Mouse (Mus musculus) forelimb bud, embryonic 11.5 days (tissue): ENCODE results near the gene 1700109H08Rik.
"Not testable (repeated sequence)": the region's sequence is repeated elsewhere in the genome, so short reads cannot be mapped to it uniquely, and the experiment has no call there.

Source experiments
- DNase-seq: peaks from one replicate; pipeline ENCODE4 v3.0.0-alpha.2; 2012; ENCODE audit warnings: low read depth, low spot score

1700109H08Rik gene

DNA sequence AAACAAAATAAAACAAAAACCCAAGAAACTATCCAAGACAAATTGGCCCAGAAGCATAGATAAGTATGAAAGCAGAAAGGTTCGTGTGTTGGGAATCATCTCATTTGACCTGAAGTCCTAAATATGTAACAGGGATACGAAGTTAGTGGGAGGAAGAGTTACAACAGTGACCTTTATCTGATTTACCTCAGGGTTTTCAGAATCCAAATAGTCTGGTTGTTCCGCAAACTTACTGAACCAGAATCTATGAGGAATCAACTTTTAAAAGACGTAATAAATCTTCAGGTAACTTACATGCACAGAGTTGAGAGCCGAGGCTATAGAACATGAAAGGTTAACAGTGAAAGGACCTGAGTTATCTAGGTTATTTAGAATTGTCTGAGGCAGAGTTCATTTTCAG is 27.4 kb downstream of the 1700109H08Rik start:
- no peak for DNase-seq

- no peak for DNase-seq
Observed at GRCm38 (mm10) chr5:3600298-3600697, 28.9 kb downstream of the 1700109H08Rik start.

DNA sequence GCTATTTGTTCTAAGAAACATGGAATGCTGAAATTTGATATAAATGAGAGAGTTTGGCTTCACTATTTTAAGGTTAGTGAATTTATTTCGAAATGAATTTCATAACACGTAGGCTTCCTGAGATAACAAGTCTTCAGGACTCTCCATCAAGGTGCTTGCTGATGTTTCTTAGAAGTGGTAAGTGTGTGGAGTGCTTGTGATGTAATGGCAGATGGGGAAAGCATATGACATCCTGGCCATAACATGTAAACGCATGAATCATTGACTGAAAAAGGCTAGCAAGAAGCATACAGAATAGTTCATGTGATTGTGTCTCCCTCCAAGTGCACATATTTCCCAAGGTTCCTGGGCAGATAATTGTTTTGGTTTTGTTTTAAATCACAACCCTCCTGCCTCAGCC is 29.4 kb downstream of the 1700109H08Rik start:
- DNase-seq: no peak

DNA sequence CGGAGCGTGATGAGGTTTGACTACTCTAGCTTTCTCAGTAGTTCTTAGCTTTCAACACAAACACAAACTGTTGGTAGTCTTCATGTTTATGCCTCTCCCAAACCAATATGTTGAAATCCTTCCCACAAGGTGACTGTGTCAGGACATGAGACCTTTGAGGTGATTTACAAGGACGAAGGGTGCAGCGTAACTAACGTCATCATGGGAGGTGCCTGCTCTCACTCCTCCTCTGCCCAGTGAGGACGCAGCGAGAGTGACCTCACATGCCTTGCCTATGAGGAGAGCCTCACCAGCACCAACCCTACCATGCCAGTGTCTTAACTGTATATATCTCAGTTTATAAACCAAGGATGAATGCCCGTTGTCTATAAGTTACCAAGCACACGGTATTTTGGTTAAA is 35.7 kb downstream of the 1700109H08Rik start:
- DNase-seq: no peak

- no peak for DNase-seq
Observed at GRCm38 (mm10) chr5:3609241-3609640, 37.9 kb downstream of the 1700109H08Rik start.

DNA sequence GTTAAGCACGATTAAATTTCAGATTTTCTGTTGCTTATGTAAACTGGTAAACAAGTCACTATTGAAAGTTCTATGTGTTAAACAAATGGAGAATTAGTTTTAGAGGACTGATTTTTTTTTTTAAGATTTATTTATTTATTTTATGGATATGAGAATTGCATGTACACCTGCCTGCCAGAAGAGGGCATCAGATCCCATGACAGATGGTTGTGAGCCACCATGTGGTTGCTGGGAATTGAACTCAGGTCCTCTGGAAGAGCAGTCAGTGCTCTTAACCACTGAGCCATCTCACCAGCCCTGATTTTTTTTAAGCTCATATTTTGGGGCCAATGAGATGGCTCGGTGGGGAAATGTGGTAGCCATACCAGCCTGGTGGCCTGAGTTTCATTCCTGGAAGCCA is 40.5 kb downstream of the 1700109H08Rik start:
- DNase-seq: not testable (repeated sequence)

DNA sequence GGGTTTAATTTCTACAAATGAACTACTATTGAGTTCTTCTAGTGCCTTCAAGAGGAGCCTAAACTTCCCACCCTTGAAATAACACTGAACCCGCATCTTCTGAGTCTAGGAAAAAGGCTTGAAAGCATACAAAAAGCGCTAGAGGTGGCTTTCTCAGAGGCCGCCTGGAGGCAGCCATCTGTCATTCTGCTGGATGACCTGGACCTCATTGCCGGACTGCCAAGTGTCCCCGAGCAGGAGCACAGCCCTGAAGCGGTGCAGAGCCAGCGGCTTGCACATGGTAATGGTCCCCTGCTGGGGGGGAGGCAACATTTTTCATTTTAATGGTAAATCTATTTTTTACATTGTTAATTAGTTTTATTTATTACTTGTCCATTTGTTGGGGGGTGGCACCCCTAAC is 49.1 kb downstream of the 1700109H08Rik start:
- DNase-seq: no peak

- no peak for DNase-seq
Observed at GRCm38 (mm10) chr5:3630055-3630454, 58.7 kb downstream of the 1700109H08Rik start.

- no peak for DNase-seq
Observed at GRCm38 (mm10) chr5:3631512-3632271, 60.3 kb downstream of the 1700109H08Rik start.

- DNase-seq: no peak
Observed at GRCm38 (mm10) chr5:3632285-3632684, 60.9 kb downstream of the 1700109H08Rik start.

DNA sequence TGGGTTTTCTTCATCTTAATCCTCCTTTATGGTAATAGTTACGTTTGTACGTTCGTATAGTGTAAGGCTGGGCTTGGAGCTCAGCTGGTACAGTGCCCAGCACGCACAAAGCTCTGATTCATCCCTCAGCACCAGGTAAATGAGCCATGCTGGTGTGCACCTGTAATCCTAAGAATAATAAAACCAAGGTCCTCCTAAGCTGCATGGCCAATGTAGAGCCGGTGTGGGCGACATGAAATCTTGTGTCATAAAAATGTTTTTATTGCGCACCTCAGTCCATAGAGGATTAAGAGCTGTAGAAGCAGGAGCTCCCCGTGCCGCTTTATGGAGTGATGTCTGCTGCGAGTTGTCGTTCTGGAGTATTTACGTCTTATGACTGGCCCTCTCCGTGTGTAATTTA is 61.9 kb downstream of the 1700109H08Rik start:
- DNase-seq: no peak

DNA sequence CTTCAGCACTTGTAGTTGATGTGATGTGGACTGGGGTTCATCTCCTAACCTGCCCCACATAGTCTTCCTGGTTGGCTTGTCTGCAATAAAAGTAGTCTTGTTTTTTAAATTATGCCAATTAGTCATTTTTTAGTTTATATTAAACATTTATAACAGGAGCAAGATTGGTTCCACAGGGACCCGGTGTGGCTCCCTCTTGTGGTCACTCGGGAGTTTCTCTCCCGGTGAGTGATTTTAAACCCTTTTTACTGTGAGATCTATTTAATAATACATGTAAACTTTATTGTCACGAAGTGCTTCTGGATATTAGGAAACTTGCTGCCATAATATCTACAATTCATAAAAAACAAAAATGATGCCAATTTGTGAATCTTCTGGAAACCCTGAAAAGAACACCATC is 62.6 kb downstream of the 1700109H08Rik start:
- no peak for DNase-seq
